Mouse (Mus musculus): ENCODE results near the gene Gpr15.

Gene Gpr15

GRCm38 (mm10) chr16:58669917-58670630, 48.8 kb downstream of the Gpr15 start, which contains the start of gene Cpox:
Gene Cpox (plus strand): TSS chr16:58670292.
- peak; percentile 98 for DNase-seq

GRCm38 (mm10) chr16:58669264-58669663, 49.6 kb downstream of the Gpr15 start:
- peak; percentile 85 for DNase-seq

- DNase-seq = no peak
Measured at GRCm38 (mm10) chr16:58668586-58668985, 50.3 kb downstream of the Gpr15 start.
